Mouse (Mus musculus) adrenal gland (tissue): ENCODE data around the gene Birc5.

Experiments used
- intact Hi-C: fragments of 180-260 bp; cut with DNase I; formaldehyde crosslinking; loops from one replicate; pipeline ENCODE4 v1.15.1; 2025

Birc5 gene

GRCm38 (mm10) chr11:117880336-117880976 lies 31.4 kb downstream of the Birc5 start:
- intact Hi-C loops: no loop called here

GRCm38 (mm10) chr11:117880977-117881358 lies 31.9 kb downstream of the Birc5 start:
- intact Hi-C loops: no loop called here

- intact Hi-C loops: no loop called here
These were observed 32.7 kb downstream of the Birc5 start for GRCm38 (mm10) chr11:117881787-117882186.

GRCm38 (mm10) chr11:117882208-117882607 lies 33.2 kb downstream of the Birc5 start:
- intact Hi-C loops: no loop called here

- intact Hi-C loops: no loop called here
These were observed 36.9 kb downstream of the Birc5 start for GRCm38 (mm10) chr11:117886000-117886399.

GRCm38 (mm10) chr11:117888168-117888852 lies 39.3 kb downstream of the Birc5 start:
- intact Hi-C loops: no loop called here

- intact Hi-C loops: no loop called here
These were observed 40.1 kb downstream of the Birc5 start for GRCm38 (mm10) chr11:117888853-117889822.

GRCm38 (mm10) chr11:117889887-117890340 lies 40.9 kb downstream of the Birc5 start:
- intact Hi-C loops: no loop called here

GRCm38 (mm10) chr11:117890519-117891282 lies 41.6 kb downstream of the Birc5 start:
- intact Hi-C loops: no loop called here

- intact Hi-C loops: no loop called here
These were observed 42.6 kb downstream of the Birc5 start for GRCm38 (mm10) chr11:117891581-117892175.

GRCm38 (mm10) chr11:117892199-117892598 lies 43.1 kb downstream of the Birc5 start:
- intact Hi-C loops: no loop called here

GRCm38 (mm10) chr11:117894676-117895075 lies 45.6 kb downstream of the Birc5 start:
- intact Hi-C loops: no loop called here

- intact Hi-C loops: no loop called here
These were observed 47.5 kb downstream of the Birc5 start for GRCm38 (mm10) chr11:117896533-117896932.

GRCm38 (mm10) chr11:117902282-117902681 lies 53.2 kb downstream of the Birc5 start:
- intact Hi-C loops: no loop called here

- intact Hi-C loops: no loop called here
These were observed 55.4 kb downstream of the Birc5 start for GRCm38 (mm10) chr11:117904442-117904841.
